Comparison of ENCODE assay signal across 16 mouse cellular contexts in the genomic region with DNA sequence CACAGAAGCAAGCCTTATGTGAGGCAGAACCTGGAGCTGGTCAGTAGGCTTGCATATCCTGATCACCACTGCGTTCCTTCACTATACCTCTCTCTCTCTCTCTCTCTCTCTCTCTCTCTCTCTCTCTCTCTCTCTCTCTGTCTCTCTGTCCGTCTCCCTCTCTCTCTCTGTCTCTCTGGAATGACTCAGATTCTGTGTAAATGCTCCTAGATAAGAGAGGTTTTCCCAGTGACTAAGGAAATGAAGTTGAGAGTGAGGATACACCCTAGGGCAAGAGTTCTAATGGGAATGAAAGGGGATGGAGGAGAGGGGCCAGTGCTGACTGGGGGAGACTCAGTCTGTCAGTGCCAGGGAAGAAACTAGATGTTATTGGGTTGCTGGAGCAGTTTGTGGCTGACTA.
"Had no signal": no experiment of that assay in that cellular context is flagged by ENCODE, and none has a peak within 500 bp of the region (broad histone marks: within the 10 kb centered on the region; RNA-seq: fewer than 3 reads in every experiment).

No protein-coding gene starts in this region.

- DNase-seq: retina, postnatal 1 day; right cerebral cortex, adult 18-20 months; right cerebral cortex, postnatal 14 days; right cerebral cortex, postnatal 25 days; right cerebral cortex, postnatal 4 days; spleen, adult 18-20 months; thymus, adult 18-20 months; thymus, adult 2 months; thymus, postnatal 14 days; thymus, postnatal 25 days; thymus, postnatal 36 days; thymus, postnatal 4 days had no signal

- H3K4me1 ChIP-seq: neural tube, embryonic 13.5 days; neural tube, embryonic 15.5 days had no signal

- H3K36me3 ChIP-seq: neural tube, embryonic 13.5 days; neural tube, embryonic 15.5 days; stomach, embryonic 15.5 days had no signal

- H3K27ac ChIP-seq: neural tube, embryonic 13.5 days; neural tube, embryonic 15.5 days; stomach, embryonic 15.5 days; stomach, postnatal 0 days had no signal

- H3K9me3 ChIP-seq: neural tube, embryonic 13.5 days; neural tube, embryonic 15.5 days; stomach, embryonic 15.5 days had no signal

- H3K4me3 ChIP-seq: neural tube, embryonic 13.5 days; neural tube, embryonic 15.5 days; stomach, embryonic 15.5 days had no signal

- H3K27me3 ChIP-seq: neural tube, embryonic 13.5 days; neural tube, embryonic 15.5 days; stomach, embryonic 15.5 days had no signal
